Mouse (Mus musculus): Measurements from ENCODE around the gene BC024978. TPM values are rescaled to one million over a fixed set of nuclear protein-coding genes. Genes with fewer than 3 reads are reported as not detected.

BC024978 gene
- total and polyA plus RNA-seq, 3 experiments = 1.6 to 9.4 (median 1.7) TPM

- no peak for TF ChIP-seq POLR2A (IDR thresholded peaks at IDR 0.05; ENCODE audit: low read depth, low read length)
- TF ChIP-seq NELFE (IDR thresholded peaks at IDR 0.05; ENCODE audit: low read depth, low read length) = no peak
- TF ChIP-seq UBTF (IDR thresholded peaks at IDR 0.05; ENCODE audit: low read depth, low read length) = no peak
- TF ChIP-seq ZMIZ1 (IDR thresholded peaks at IDR 0.05; ENCODE audit: low read depth, low read length) = no peak
- no peak for TF ChIP-seq TCF12 (IDR thresholded peaks at IDR 0.05; ENCODE audit: low read depth, low read length)
- no peak for TF ChIP-seq MEF2A (IDR thresholded peaks at IDR 0.05; ENCODE audit: borderline replicate concordance, low read depth, low read length)
- TF ChIP-seq SMC3 (IDR thresholded peaks at IDR 0.05; ENCODE audit: low read depth, low read length) = no peak
- no peak for TF ChIP-seq E2F4 (IDR thresholded peaks at IDR 0.05; ENCODE audit: insufficient replicate concordance, low read depth, low read length)
- TF ChIP-seq NRF1 (IDR thresholded peaks at IDR 0.05; ENCODE audit: low read depth, low read length) = no peak
- TF ChIP-seq CTCF (conservative IDR thresholded peaks at IDR 0.05 in 1 of 2, IDR thresholded peaks at IDR 0.05 in 1 of 2; ENCODE audit: low read depth in 2 of 2, low read length in 2 of 2) = no peak
- TF ChIP-seq MAX (IDR thresholded peaks at IDR 0.05; ENCODE audit: low read length) = no peak
- no peak for TF ChIP-seq ZC3H11A (IDR thresholded peaks at IDR 0.05; ENCODE audit: low read depth, low read length)
- no peak for TF ChIP-seq MAZ (IDR thresholded peaks at IDR 0.05; ENCODE audit: low read depth, low read length)
- no peak for TF ChIP-seq JUN (IDR thresholded peaks at IDR 0.05; ENCODE audit: insufficient read depth, low read depth, low read length)
- no peak for TF ChIP-seq RCOR1 (conservative IDR thresholded peaks at IDR 0.05; ENCODE audit: low read depth, low read length)
- no peak for TF ChIP-seq MXI1 (IDR thresholded peaks at IDR 0.05; ENCODE audit: low read depth, low read length)
- TF ChIP-seq EP300 (IDR thresholded peaks at IDR 0.05; ENCODE audit: low read length) = no peak
- no peak for TF ChIP-seq CHD1 (IDR thresholded peaks at IDR 0.05; ENCODE audit: low read depth, low read length)
- in situ Hi-C loops (cut with MboI; ENCODE audit: low pct_ligation_motif_present, low pct_unique_long_range_greater_than_20kb, low sequenced_read_pairs) (no loop called here), dilution Hi-C loops (cut with MboI; ENCODE audit: extremely low pct_ligation_motif_present, extremely low pct_unique_long_range_greater_than_20kb, low sequenced_read_pairs) (no loop called here)
- DNase-seq (ENCODE audit: extremely low read depth) = no peak
- Histone ChIP-seq H3K4me1 (ENCODE audit: control insufficient read depth in 1 of 2, insufficient read depth in 2 of 2) (peaks cover 4 to 30% of the 10 kb centered on the region in 2 experiments; a peak in 3 of 4 replicates), H3K27me3 (replicated peaks) (no peaks in the 10 kb centered on the region), H3K9me3 (replicated peaks; ENCODE audit: low read length) (no peaks in the 10 kb centered on the region), H3K79me2 (replicated peaks; ENCODE audit: control insufficient read depth, extremely low read depth, insufficient read depth, poor library complexity, severe bottlenecking) (no peaks in the 10 kb centered on the region), H3K36me3 (replicated peaks in 1 of 2; ENCODE audit: control insufficient read depth in 1 of 2, insufficient read depth in 1 of 2, low read length in 1 of 2) (peaks cover 18 to 73% of the 10 kb centered on the region in 2 experiments), H3K4me3 (replicated peaks in 1 of 3; ENCODE audit: low read depth in 2 of 3, low read length in 2 of 3, poor library complexity in 1 of 3) (no peak overlapping the region), H3K27ac (ENCODE audit: insufficient read depth, low read depth) (no peak overlapping the region), H3K4me2 (ENCODE audit: insufficient read depth, low read depth, poor library complexity, severe bottlenecking) (no peak overlapping the region), H3K9ac (ENCODE audit: insufficient read depth, low read depth) (no peak overlapping the region)
Observed at GRCm38 (mm10) chr7:27218586-27218985, 23.0 kb downstream of the BC024978 start.

GRCm38 (mm10) chr7:27219937-27220336, 24.4 kb downstream of the BC024978 start:
- dilution Hi-C loops (cut with MboI; ENCODE audit: extremely low pct_ligation_motif_present, extremely low pct_unique_long_range_greater_than_20kb, low sequenced_read_pairs) = no loop called here
- Histone ChIP-seq H3K9ac (ENCODE audit: insufficient read depth, low read depth) (no peak overlapping the region), H3K36me3 (replicated peaks in 1 of 2; ENCODE audit: control insufficient read depth in 1 of 2, insufficient read depth in 1 of 2, low read length in 1 of 2) (peaks cover 12 to 72% of the 10 kb centered on the region in 2 experiments), H3K79me2 (replicated peaks; ENCODE audit: control insufficient read depth, extremely low read depth, insufficient read depth, poor library complexity, severe bottlenecking) (peaks cover 3% of the 10 kb centered on the region; the same call in 1 of the 2 replicates), H3K4me1 (ENCODE audit: control insufficient read depth in 1 of 2, insufficient read depth in 2 of 2) (peaks cover 12 to 44% of the 10 kb centered on the region in 2 experiments), H3K27me3 (replicated peaks) (no peaks in the 10 kb centered on the region), H3K9me3 (replicated peaks; ENCODE audit: low read length) (no peaks in the 10 kb centered on the region), H3K4me2 (ENCODE audit: insufficient read depth, low read depth, poor library complexity, severe bottlenecking) (no peak overlapping the region), H3K27ac (ENCODE audit: insufficient read depth, low read depth) (no peak overlapping the region), H3K4me3 (replicated peaks in 1 of 3; ENCODE audit: low read depth in 2 of 3, low read length in 2 of 3, poor library complexity in 1 of 3) (no peak overlapping the region)
- in situ Hi-C loops (cut with MboI; ENCODE audit: low pct_ligation_motif_present, low pct_unique_long_range_greater_than_20kb, low sequenced_read_pairs) = no loop called here
- no peak for DNase-seq (ENCODE audit: extremely low read depth)
- no peak for TF ChIP-seq POLR2AphosphoS2 (IDR thresholded peaks at IDR 0.05; ENCODE audit: low read depth, low read length)
- TF ChIP-seq USF2 (conservative IDR thresholded peaks at IDR 0.05; ENCODE audit: low read depth, low read length) = no peak
- TF ChIP-seq ZKSCAN1 (IDR thresholded peaks at IDR 0.05; ENCODE audit: borderline replicate concordance, low read depth, low read length) = no peak
- no peak for TF ChIP-seq MAX (IDR thresholded peaks at IDR 0.05; ENCODE audit: low read length)
- TF ChIP-seq TCF12 (IDR thresholded peaks at IDR 0.05; ENCODE audit: low read depth, low read length) = no peak
- TF ChIP-seq CHD2 (IDR thresholded peaks at IDR 0.05; ENCODE audit: low read length) = no peak
- TF ChIP-seq POLR2A (IDR thresholded peaks at IDR 0.05; ENCODE audit: low read depth, low read length) = no peak
- no peak for TF ChIP-seq KAT2A (IDR thresholded peaks at IDR 0.05; ENCODE audit: insufficient replicate concordance, low read length)
- TF ChIP-seq USF1 (IDR thresholded peaks at IDR 0.05; ENCODE audit: low read depth, low read length) = no peak
- TF ChIP-seq ZNF384 (IDR thresholded peaks at IDR 0.05; ENCODE audit: low read depth, low read length) = no peak
- TF ChIP-seq GABPA (IDR thresholded peaks at IDR 0.05; ENCODE audit: insufficient replicate concordance, low read depth, low read length) = no peak
- TF ChIP-seq HCFC1 (IDR thresholded peaks at IDR 0.05; ENCODE audit: low read depth, low read length) = no peak
- TF ChIP-seq ZMIZ1 (IDR thresholded peaks at IDR 0.05; ENCODE audit: low read depth, low read length) = no peak
- no peak for TF ChIP-seq ETS1 (conservative IDR thresholded peaks at IDR 0.05; ENCODE audit: low read depth, low read length)

Measured in CH12.LX (cell line).